Mouse (Mus musculus) forebrain, postnatal 0 days (tissue): ENCODE data around the gene Mfsd10. TPM values are rescaled to one million over a fixed set of nuclear protein-coding genes. Genes with fewer than 3 reads are reported as not detected.
"Not testable (repeated sequence)": the region's sequence is repeated elsewhere in the genome, so short reads cannot be mapped to it uniquely, and the experiment has no call there.

Experiments
- ATAC-seq: fragments of 200-750 bp; cut with Nextera tagmentation; 2 replicates; pipeline ENCODE4 v1.8.0; 2017; ENCODE audit warnings: mild to moderate bottlenecking, moderate library complexity
- DNase-seq: peaks from one replicate; pipeline ENCODE4 v3.0.0-alpha.2; 2015
- H3K27ac ChIP-seq: fragments of 300-500 bp; sonication (generic); 2 replicates; pipeline ENCODE4 v1.5.1; 2014; ENCODE audit warnings: low read depth, mild to moderate bottlenecking, antibody characterized with exemption, low read length, moderate library complexity, mixed read lengths
- H3K27me3 ChIP-seq: fragments of 300-500 bp; sonication (generic); 2 replicates; pipeline ENCODE4 v1.6.1; 2014; ENCODE audit warnings: mild to moderate bottlenecking, low read length, mixed read lengths; ENCODE audit not compliant: insufficient read depth
- H3K36me3 ChIP-seq: fragments of 300-500 bp; sonication (generic); 2 replicates; pipeline ENCODE4 v1.6.1; 2014; ENCODE audit warnings: mild to moderate bottlenecking, moderate library complexity; ENCODE audit not compliant: insufficient read depth
- H3K4me1 ChIP-seq: fragments of 300-500 bp; sonication (generic); 2 replicates; pipeline ENCODE4 v1.6.1; 2014; ENCODE audit warnings: antibody characterized with exemption; ENCODE audit not compliant: insufficient read depth
- H3K4me2 ChIP-seq: fragments of 300-500 bp; sonication (generic); 2 replicates; pipeline ENCODE4 v1.6.1; 2014; ENCODE audit warnings: low read depth, mild to moderate bottlenecking, moderate library complexity
- H3K4me3 ChIP-seq: fragments of 300-500 bp; sonication (generic); 2 replicates; pipeline ENCODE4 v1.5.1; 2014; ENCODE audit warnings: low read depth, low read length, mixed read lengths
- H3K9ac ChIP-seq: fragments of 300-500 bp; sonication (generic); 2 replicates; pipeline ENCODE4 v1.6.1; 2014; ENCODE audit warnings: mild to moderate bottlenecking
- H3K9me3 ChIP-seq: fragments of 300-500 bp; sonication (generic); 2 replicates; pipeline ENCODE4 v1.6.1; 2016; ENCODE audit warnings: low read length
- CTCF ChIP-seq: sonication (generic); IDR thresholded peaks from 2 replicates; pipeline ENCODE4 v1.5.1; 2016; ENCODE audit warnings: antibody characterized with exemption, control low read depth, low read depth
- WGBS: fragments of 180-500 bp; shearing (Covaris S2); extraction: QIAGEN DNeasy Blood & Tissue Kit; methylation state at CpG from one replicate; pipeline ENCODE4 v1.1.7; 2014; 5-methylcytosine and 5-hydroxymethylcytosine counted together
- polyA plus RNA-seq: library from polyadenylated mRNA; unstranded; fragments of >200 nt; fragmentation: Nextera tagmentation; extraction: Ambion mirVana; gene quantifications from 2 replicates; pipeline ENCODE4 v1.2.1, GENCODE M21; 2015
- total RNA-seq: library from RNA; depleted of rRNA; stranded (reverse); fragments of >200 nt; gene quantifications from 2 replicates; pipeline ENCODE4 v1.2.3, GENCODE M21; 2014

The Mfsd10 gene
- total and polyA plus RNA-seq, 2 experiments from 2014 or later, result 76.0 to 78.4 TPM

- Histone ChIP-seq H3K4me2 (no peak overlapping the region), H3K4me3 (no peak overlapping the region), H3K36me3 (peaks cover 48% of the 10 kb centered on the region), H3K27ac (no peak overlapping the region), H3K4me1 (no peaks in the 10 kb centered on the region), H3K9me3 (no peaks in the 10 kb centered on the region), H3K9ac (no peak overlapping the region), H3K27me3 (no peaks in the 10 kb centered on the region)
- TF ChIP-seq CTCF, result no peak
- 78% methylated on average over 8 of the region's 8 CpGs for WGBS
- no peak for ATAC-seq
- no peak for DNase-seq
Observed at GRCm38 (mm10) chr5:34607100-34607880, 29.7 kb downstream of the Mfsd10 start.

GRCm38 (mm10) chr5:34604576-34604975 is 32.4 kb downstream of the Mfsd10 start:
- Histone ChIP-seq H3K9me3 (no peaks in the 10 kb centered on the region), H3K4me3 (no peak overlapping the region), H3K9ac (no peak overlapping the region), H3K27ac (no peak overlapping the region), H3K4me1 (no peaks in the 10 kb centered on the region), H3K27me3 (no peaks in the 10 kb centered on the region), H3K36me3 (peaks cover 45% of the 10 kb centered on the region), H3K4me2 (no peak overlapping the region)
- ATAC-seq (no peak), DNase-seq (no peak)
- TF ChIP-seq CTCF, result no peak
- 97% methylated on average over 5 of the region's 5 CpGs for whole genome bisulfite sequencing

DNA sequence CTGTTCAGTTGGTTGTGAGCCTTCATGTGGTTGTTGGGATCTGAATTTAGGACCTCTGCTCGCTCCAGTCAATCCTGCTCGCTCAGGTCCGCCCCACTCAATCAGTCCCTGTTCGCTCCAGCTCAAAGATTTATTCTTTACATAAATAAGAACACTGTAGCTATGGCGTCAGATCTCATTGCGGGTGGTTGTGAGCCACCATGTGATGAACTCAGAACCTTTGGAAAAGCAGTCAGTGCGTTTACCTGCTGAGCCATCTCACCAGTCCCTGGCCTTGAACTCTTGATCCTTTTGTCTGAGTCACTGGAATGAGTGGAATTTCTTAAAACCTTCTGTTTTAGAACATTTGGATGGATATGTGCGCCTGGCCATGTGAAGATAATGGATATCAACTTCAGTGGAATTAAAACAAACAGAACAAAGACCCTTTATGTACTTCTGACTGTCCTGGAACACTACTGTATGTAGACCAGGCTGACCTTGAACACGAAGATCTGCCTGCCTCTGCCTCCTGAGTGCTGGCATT is 43.7 kb downstream of the Mfsd10 start:
- TF ChIP-seq CTCF, result no peak
- 95% methylated on average over 9 of the region's 9 CpGs for WGBS
- Histone ChIP-seq H3K9ac (no peak overlapping the region), H3K9me3 (no peaks in the 10 kb centered on the region), H3K4me1 (no peaks in the 10 kb centered on the region; the same call in 1 of the 2 replicates), H3K4me2 (no peak overlapping the region), H3K27ac (no peak overlapping the region), H3K36me3 (no peaks in the 10 kb centered on the region), H3K4me3 (no peak overlapping the region), H3K27me3 (no peaks in the 10 kb centered on the region)
- ATAC-seq (no peak), DNase-seq (no peak)

- no peak for ATAC-seq
- 88% methylated on average over 6 of the region's 6 CpGs for WGBS
- no peak overlapping the region for H3K9ac ChIP-seq
Observed at GRCm38 (mm10) chr5:34592666-34593065, 44.3 kb downstream of the Mfsd10 start.

GRCm38 (mm10) chr5:34592224-34592623 is 44.8 kb downstream of the Mfsd10 start:
- not testable (repeated sequence) for DNase-seq, H3K4me1 ChIP-seq, H3K27ac ChIP-seq, H3K9ac ChIP-seq, H3K9me3 ChIP-seq, ATAC-seq, H3K4me2 ChIP-seq, H3K4me3 ChIP-seq, H3K27me3 ChIP-seq, H3K36me3 ChIP-seq
- 54% methylated on average over 5 of the region's 5 CpGs for whole genome bisulfite sequencing

More at GRCm38 (mm10) chr5:34592666-34593065, 44.3 kb downstream of the Mfsd10 start:
- no peaks in the 10 kb centered on the region; the same call in 1 of the 2 replicates for H3K4me1 ChIP-seq
- no peak overlapping the region for H3K27ac ChIP-seq
- H3K4me2 ChIP-seq, result no peak overlapping the region
- no peaks in the 10 kb centered on the region for H3K9me3 ChIP-seq
- no peaks in the 10 kb centered on the region for H3K27me3 ChIP-seq
- H3K36me3 ChIP-seq, result no peaks in the 10 kb centered on the region
- H3K4me3 ChIP-seq, result no peak overlapping the region
- no peak for DNase-seq
- no peak for TF ChIP-seq CTCF

GRCm38 (mm10) chr5:34591388-34592004 is 45.5 kb downstream of the Mfsd10 start:
- DNase-seq (peak; percentile 24), ATAC-seq (peak; percentile 58)
- TF ChIP-seq CTCF, result no peak
- no peaks in the 10 kb centered on the region; the same call in 1 of the 2 replicates for H3K4me1 ChIP-seq
- H3K27ac ChIP-seq, result peak overlapping the region; percentile 4; the same call in 1 of the 2 replicates
- no peaks in the 10 kb centered on the region for H3K9me3 ChIP-seq
- H3K36me3 ChIP-seq, result no peaks in the 10 kb centered on the region
- no peak overlapping the region for H3K4me2 ChIP-seq
- no peak overlapping the region for H3K4me3 ChIP-seq
- H3K27me3 ChIP-seq, result no peaks in the 10 kb centered on the region
- 5% methylated on average over 5 of the region's 5 CpGs for WGBS
- no peak overlapping the region for H3K9ac ChIP-seq

- Histone ChIP-seq H3K36me3 (no peaks in the 10 kb centered on the region), H3K27me3 (no peaks in the 10 kb centered on the region), H3K4me2 (no peak overlapping the region), H3K4me1 (no peaks in the 10 kb centered on the region; the same call in 1 of the 2 replicates), H3K27ac (no peak overlapping the region), H3K9me3 (no peaks in the 10 kb centered on the region), H3K9ac (no peak overlapping the region), H3K4me3 (no peak overlapping the region)
- 14% methylated on average over 4 of the region's 4 CpGs for WGBS
- DNase-seq (no peak), ATAC-seq (no peak)
- no peak for TF ChIP-seq CTCF
Observed at GRCm38 (mm10) chr5:34590702-34591101, 46.3 kb downstream of the Mfsd10 start.
